Mouse (Mus musculus) B cell, adult (primary cell): ENCODE results near the gene Cdk5. TPM values are rescaled to one million over a fixed set of nuclear protein-coding genes. Genes with fewer than 3 reads are reported as not detected.

Source experiments
- total RNA-seq: library from RNA; stranded (reverse); gene quantifications from 4 replicates; pipeline ENCODE4 v1.2.4, GENCODE M21; 2023; ENCODE audit not compliant: inconsistent age

The Cdk5 gene
- total RNA-seq = 31.0 to 38.3 TPM (median 34.1 TPM) in 4 replicates

GRCm38 (mm10) chr5:24423129-24424003 lies at the start of gene Cdk5, which contains the start of gene Slc4a2:
Gene Cdk5, minus strand, starts transcription at chr5:24423530.
Gene Slc4a2, plus strand, starts transcription at chr5:24423837.

GRCm38 (mm10) chr5:24452030-24452690 lies 28.8 kb upstream of the Cdk5 start, which contains the start of gene Agap3:
Gene Agap3, plus strand, starts transcription at chr5:24452177.

DNA sequence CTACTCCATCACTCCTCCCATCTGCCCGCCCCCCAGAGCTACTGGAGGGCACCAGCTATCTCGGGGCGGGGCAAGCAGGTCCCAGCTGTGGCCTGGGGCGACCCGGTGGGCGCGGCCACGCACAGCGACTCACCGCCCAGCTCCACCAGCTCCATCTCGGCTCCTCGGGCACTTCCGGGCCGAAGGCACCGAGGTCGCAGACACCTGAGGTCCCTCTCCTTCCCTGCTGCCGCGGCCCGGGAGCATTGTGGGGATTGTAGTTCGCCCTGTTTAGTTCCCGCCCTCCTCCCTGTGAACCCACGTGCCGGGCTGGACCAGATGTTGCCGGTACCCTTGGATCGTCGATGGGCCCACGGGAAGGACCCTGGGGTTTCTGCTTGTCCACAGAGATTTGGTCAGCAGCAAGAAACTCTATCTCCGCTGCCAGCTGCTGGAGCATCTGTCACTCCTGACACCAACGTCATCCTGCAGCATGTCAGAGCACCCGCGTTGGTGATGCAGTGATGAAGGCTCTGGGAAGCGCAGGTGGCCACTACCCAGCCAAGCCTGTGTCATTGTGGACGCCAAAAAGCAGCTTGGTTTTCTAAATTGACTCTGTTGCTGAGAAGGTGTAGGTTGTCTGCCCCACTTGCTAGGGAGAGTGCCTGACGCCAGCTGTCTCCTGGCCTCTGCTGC lies 24.4 kb upstream of the Cdk5 start, which contains the start of gene Tmub1:
TSS of gene Tmub1 (minus strand) at position 231 of the 675 bp plus-strand sequence.

DNA sequence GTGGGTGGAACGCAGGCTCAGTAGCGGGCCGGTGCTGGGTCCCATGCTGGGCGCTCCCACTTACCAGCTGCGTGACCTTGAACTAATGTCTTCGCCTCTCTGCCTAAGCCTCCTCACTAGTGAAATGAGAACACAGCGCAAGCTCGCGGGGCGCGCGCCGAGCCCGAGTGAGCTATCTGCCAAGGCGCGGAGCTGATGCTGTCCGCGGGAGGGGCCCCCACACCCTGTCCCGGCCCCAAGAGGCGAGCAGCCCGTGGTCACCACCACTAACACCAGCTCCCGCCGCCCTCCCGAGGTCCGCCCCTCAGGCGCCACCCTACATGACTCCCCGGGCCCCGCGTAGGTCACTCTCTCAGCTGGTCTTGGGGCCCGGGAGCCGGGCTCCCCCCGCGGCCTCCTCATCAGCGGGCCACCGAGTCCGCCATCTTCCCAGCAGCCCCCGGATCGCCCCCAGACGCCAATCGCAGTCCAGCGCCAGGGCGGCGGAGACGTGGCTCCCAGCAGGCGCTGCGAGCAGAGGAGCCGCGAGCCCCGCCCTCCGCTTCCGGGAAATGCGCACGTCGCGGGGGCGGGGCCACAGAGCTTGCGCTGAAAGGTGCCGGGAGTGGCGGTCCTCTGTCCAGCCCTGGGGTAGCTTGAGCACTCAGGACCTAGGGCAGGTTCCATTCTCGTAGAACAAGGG lies 21.6 kb upstream of the Cdk5 start, which contains the start of gene Fastk:
TSS of gene Fastk (minus strand) at position 542 of the 682 bp plus-strand sequence.

DNA sequence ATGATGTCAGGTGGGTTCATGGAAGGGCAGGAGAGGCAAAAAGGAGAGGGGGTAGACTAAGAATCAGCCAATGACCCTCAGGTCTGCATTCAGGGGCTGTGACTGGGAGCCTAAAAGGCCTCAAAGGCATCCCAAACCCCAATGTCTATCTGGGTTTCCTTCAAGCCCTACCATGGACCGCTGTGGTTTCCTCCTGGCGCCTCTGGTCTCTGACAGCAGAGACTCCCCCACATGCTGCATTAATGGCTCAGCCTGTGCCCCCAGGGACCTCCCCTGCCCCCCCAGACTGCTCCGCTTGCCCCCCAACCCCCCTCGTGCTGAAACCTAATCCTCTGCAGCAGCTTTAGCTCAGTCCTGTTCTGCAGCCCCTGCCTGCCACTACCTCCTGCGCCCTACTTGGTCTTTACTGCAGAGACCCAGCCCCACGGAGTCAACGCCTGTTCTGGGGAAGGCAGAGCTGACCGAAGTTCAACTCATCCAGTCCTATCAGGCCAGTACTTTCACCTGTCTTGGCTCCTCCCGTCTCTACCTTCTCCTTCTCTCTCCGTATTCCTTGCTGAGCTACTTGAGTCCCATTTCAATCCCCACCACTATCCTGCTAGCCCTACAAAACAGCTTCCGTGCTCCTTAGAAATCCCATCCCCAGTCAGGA lies 10.2 kb downstream of the Cdk5 start, which contains the start of gene Asic3:
TSS of gene Asic3 (plus strand) at position 351 of the 652 bp plus-strand sequence.

GRCm38 (mm10) chr5:24393392-24393997 lies 29.8 kb downstream of the Cdk5 start, which contains the start of gene Abcb8:
Gene Abcb8, plus strand, starts transcription at chr5:24393663.

GRCm38 (mm10) chr5:24391864-24392263 lies 31.5 kb downstream of the Cdk5 start, which contains the start of gene Atg9b:
Gene Atg9b, minus strand, starts transcription at chr5:24392143.

Other genes with a start within 250 kb of the Cdk5 start
- gene Kcnh2, start 71.9 kb downstream of the Cdk5 start, total RNA-seq = not detected in 4 replicates
- 0.15 to 0.35 TPM (median 0.32 TPM) in 4 replicates for gene Nos3, start 58.7 kb downstream of the Cdk5 start, total RNA-seq
- gene Atg9b, start 31.4 kb downstream of the Cdk5 start, total RNA-seq = not detected in 4 replicates
- 21.3 to 25.4 TPM (median 23.8 TPM) in 4 replicates for gene Abcb8, start 29.9 kb downstream of the Cdk5 start, total RNA-seq
- not detected in 4 replicates for gene Asic3, start 10.1 kb downstream of the Cdk5 start, total RNA-seq
- gene Slc4a2, start 307 bp upstream of the Cdk5 start, total RNA-seq = 61.9 to 68.1 TPM (median 62.6 TPM) in 4 replicates
- gene Fastk, start 21.8 kb upstream of the Cdk5 start, total RNA-seq = 83.5 to 99.7 TPM (median 90.5 TPM) in 4 replicates
- gene Tmub1, start 24.3 kb upstream of the Cdk5 start, total RNA-seq = 24.9 to 27.6 TPM (median 26.1 TPM) in 4 replicates
- 40.0 to 49.3 TPM (median 44.5 TPM) in 4 replicates for gene Agap3, start 28.6 kb upstream of the Cdk5 start, total RNA-seq
- gene Gbx1, start 103.7 kb upstream of the Cdk5 start, total RNA-seq = not detected in 4 replicates
- gene Asb10, start 117.4 kb upstream of the Cdk5 start, total RNA-seq = not detected in 4 replicates
- not detected in 4 replicates for gene 4931409K22Rik, start 133.3 kb upstream of the Cdk5 start, total RNA-seq
- gene Abcf2, start 153.9 kb upstream of the Cdk5 start, total RNA-seq = 37.4 to 43.1 TPM (median 40.0 TPM) in 4 replicates
- gene Chpf2, start 163.2 kb upstream of the Cdk5 start, total RNA-seq = 34.0 to 42.1 TPM (median 40.7 TPM) in 4 replicates
- 0.45 TPM in 1 of 4 replicates, not detected in the others for gene Smarcd3, start 200.9 kb upstream of the Cdk5 start, total RNA-seq